In the genomic region with DNA sequence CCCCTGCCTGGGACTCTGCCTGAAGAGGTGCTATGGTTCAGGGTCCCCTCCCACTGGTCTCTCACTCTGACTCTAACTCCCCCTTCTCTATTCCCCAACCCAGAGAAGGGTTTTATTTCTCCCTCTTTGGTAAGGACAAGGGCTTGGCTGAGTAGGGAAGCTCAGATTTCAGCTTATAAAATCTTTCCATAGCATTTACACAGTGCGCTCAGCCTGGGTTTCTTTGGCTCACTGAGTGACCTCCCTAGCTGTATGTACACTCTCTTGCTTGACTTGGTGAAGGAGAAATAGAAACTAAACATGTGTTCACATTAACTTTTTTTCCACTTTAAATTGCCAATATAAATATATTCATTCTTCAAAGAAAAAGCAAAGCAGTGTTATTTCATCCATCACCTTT, we compare ENCODE assay signal across 19 mouse cellular contexts.
"Had no signal": no experiment of that assay in that cellular context is flagged by ENCODE, and none has a peak within 500 bp of the region (broad histone marks: within the 10 kb centered on the region; RNA-seq: fewer than 3 reads in every experiment).

No protein-coding gene starts in this region.

- H3K36me3 ChIP-seq: limb, embryonic 15.5 days had no signal

- H3K27me3 ChIP-seq: limb, embryonic 15.5 days had no signal

- ATAC-seq: hindbrain, postnatal 0 days; inflammation-experienced regulatory T-cells, adult 6 months; intestine, embryonic 16.5 days; liver, postnatal 0 days had no signal

- H3K9me3 ChIP-seq: limb, embryonic 15.5 days had no signal

- DNase-seq: kidney, adult 18-20 months; kidney, adult 9 months; kidney, postnatal 14 days; kidney, postnatal 4 days; left cerebral cortex, postnatal 4 days; liver, postnatal 0 days; lung, postnatal 10 days; midbrain, embryonic 14.5 days; right cerebral cortex, adult 18-20 months; right cerebral cortex, postnatal 14 days; right cerebral cortex, postnatal 4 days; thymus, postnatal 25 days had no signal

- H3K9ac ChIP-seq: limb, embryonic 15.5 days; liver, embryonic 14.5 days; liver, postnatal 0 days had no signal

- H3K4me3 ChIP-seq: limb, embryonic 15.5 days had no signal

- H3K4me1 ChIP-seq: limb, embryonic 15.5 days had no signal

- H3K27ac ChIP-seq: hindbrain, postnatal 0 days; limb, embryonic 15.5 days; liver, embryonic 14.5 days; macrophage had no signal

- H3K4me2 ChIP-seq: limb, embryonic 15.5 days; liver, embryonic 11.5 days had no signal
